Mouse (Mus musculus) myocyte (in vitro differentiated cells): ENCODE measurements around the gene Zfp607b.

Experiments
- CEBPB ChIP-seq: IDR thresholded peaks from 2 replicates; pipeline ENCODE4 v1.6.1; 2011; ENCODE audit warnings: mild to moderate bottlenecking, moderate library complexity; ENCODE audit not compliant: poor library complexity, insufficient read depth, severe bottlenecking
- MYOG ChIP-seq, 3 experiments: IDR thresholded peaks; one replicate each; pipeline ENCODE4 v1.6.1; 2011; ENCODE audit warnings: control low read depth in 2 of 3, low read depth in 2 of 3, mild to moderate bottlenecking in 2 of 3; ENCODE audit not compliant: insufficient read length in 2 of 3, control insufficient read depth in 1 of 3, insufficient read depth in 1 of 3
- POLR2A ChIP-seq: IDR thresholded peaks from one replicate; pipeline ENCODE4 v1.6.1; 2011; ENCODE audit warnings: low read depth, mild to moderate bottlenecking, control low read depth, moderate library complexity; ENCODE audit not compliant: insufficient read length
- TCF12 ChIP-seq: IDR thresholded peaks from one replicate; pipeline ENCODE4 v1.6.1; 2011; ENCODE audit warnings: mild to moderate bottlenecking, control low read depth; ENCODE audit not compliant: poor library complexity, insufficient read depth, severe bottlenecking
- TCF3 ChIP-seq: IDR thresholded peaks from one replicate; pipeline ENCODE4 v1.6.1; 2011; ENCODE audit warnings: low read depth, control low read depth; ENCODE audit not compliant: insufficient read length
- USF1 ChIP-seq: IDR thresholded peaks from one replicate; pipeline ENCODE4 v1.6.1; 2011; ENCODE audit warnings: low read depth, mild to moderate bottlenecking, control low read depth, moderate library complexity

DNA sequence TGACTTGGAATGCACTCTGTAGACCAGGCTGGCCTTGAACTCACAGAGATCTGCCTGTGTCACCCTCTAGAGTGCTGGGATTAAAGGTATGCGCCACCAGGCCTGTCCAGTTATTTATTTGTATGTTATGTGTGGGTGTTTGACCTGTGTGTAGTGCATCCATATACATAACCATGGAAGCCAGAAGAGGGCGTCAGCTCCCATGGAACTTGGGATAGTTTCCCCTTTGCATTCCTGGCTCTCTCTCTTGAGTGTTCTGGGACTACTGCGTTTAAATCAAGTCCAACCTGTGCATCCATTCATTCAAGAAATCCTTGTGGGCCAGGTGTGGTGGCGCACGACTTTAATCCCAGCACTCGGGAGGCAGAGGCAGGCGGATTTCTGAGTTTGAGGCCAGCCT lies 42.6 kb upstream of the Zfp607b start:
- TF ChIP-seq POLR2A (no peak), MYOG (IDR thresholded peaks at IDR 0.05; ENCODE audit: control insufficient read depth in 1 of 3, insufficient read depth in 1 of 3, insufficient read length in 2 of 3, low read depth in 2 of 3) (no peak), USF1 (no peak), TCF3 (no peak), TCF12 (no peak), CEBPB (no peak)
